Mouse (Mus musculus) regulatory T cell (primary cell): ENCODE data around the gene Focad.

Source experiments
- in situ Hi-C: fragments of 300-600 bp; cut with MboI, MseI; formaldehyde crosslinking; loops from one replicate; pipeline ENCODE4 v1.15.1; 2025; ENCODE audit warnings: high pct_unique_total_duplicates

The Focad gene

GRCm38 (mm10) chr4:88155490-88156160 is 61.2 kb downstream of the Focad start:
- in situ Hi-C loops = no loop called here

DNA sequence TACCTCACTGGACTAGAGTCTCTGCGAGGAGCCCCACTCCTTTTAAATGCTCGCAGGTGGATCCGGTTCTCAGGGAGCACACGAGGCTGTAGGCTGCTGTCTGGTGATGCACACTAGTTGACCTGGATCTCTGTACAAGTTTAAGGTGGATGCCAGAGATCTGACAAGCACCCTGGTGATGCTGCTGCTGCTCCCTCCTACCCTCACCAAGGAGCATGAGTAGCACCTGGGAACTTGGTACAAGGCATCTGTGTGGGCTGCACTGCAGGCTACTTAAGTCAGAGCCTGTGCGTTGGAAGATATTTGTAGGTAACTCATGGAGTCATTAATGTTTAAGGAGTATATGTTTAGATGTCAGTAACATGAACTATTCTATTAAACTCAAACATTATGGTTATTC is 62.5 kb downstream of the Focad start:
- in situ Hi-C loops = no loop called here

DNA sequence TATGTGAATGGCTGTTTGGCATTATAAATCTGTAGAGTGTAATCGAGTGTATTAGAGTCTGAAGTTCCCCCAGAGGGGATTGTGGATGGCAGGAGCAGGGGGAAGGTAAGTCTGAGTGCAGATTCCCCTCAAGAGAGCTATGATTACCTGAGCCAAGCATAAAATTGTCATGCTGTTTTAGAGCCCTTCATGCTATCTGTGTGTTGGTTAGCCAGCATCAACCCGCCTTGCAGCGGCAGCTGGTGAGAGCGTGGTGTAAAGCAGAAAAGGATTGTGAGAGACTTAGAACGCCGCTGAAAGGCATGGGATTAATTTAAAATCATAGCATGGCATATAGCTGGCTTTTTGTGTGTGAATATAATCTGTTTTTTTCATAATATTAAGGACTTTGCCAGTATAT is 63.2 kb downstream of the Focad start:
- in situ Hi-C loops = no loop called here

GRCm38 (mm10) chr4:88159256-88159655 is 64.8 kb downstream of the Focad start:
- in situ Hi-C loops = no loop called here

GRCm38 (mm10) chr4:88159700-88160099 is 65.3 kb downstream of the Focad start:
- in situ Hi-C loops = no loop called here

DNA sequence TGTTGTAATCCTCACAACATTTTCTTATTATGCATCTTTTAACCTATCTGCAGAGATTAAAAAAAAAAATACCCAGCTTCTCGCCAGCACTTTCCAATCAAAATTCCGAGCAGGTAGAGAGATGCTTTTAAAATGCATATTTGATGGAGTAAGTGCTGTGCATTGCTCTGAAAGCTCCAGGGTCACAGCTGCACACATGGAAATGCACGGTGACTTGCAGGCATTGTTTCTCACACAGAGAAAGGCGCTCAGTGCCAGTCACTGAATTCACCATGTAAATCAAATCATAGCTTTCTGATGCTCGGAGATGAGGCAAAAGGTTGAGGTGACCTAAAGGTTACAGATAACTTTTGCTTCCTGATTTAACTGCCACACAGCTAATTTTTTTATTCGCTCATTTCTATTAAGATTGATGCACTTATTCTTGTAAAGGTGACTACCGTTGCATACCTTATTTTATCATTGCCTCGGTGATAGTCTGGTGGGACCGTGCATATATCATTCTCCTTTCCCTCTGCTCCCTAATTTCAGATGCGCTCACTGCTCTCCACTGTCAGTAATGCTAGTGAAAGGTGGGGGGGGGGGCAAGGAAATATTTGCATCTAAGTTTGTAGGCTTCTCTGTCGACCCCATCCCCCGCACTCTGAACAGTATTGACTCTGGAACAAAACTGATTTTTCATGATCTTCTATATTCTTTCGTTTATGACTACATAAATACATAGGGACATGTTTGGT is 69.2 kb downstream of the Focad start:
- in situ Hi-C loops = no loop called here

GRCm38 (mm10) chr4:88167008-88167862 is 72.8 kb downstream of the Focad start:
- in situ Hi-C loops = no loop called here

DNA sequence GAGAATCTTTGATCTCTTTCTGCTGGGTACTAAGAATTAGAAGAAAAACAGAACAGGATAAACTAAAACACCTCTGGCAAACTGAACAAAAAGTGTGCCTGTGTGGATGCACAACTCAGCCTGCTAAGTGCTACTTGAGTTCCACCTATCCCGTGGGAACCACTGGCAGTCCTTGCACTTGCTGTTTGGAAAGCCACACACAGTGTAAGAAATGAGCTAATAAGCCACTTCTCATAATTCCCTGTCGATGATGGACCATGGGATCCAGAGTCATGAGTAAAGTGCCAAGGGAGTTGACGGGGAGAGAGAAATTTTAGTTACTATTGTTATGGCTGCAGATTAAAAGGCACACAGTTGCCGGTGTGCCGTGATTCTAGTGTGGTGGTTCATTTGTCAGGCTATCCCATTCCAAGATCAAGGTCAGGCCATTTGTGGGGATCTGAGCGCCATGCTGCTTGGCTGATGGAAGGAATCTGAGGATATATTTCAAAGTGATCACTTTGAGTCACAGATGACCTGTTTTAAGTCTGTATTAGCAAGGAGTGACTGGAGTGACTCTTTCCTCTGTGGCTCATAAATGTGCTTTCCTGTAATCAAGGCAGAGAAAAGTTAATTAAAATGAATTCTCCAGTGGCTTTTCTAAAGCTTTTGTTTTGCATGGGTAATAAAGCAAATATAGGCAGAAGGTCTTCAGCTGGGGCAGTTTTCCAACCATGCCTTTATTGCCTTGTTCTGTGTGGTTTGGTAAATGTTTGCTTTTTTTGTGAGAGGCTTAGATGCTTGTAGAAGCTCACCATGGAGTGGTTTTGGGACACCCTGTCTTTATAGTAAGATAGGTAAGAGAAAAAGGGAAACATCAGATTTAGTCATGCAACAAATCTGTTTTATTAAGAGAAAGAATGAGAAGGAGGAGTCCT is 80.9 kb downstream of the Focad start:
- in situ Hi-C loops = loop anchor here (5.0 kb wide), 1 partner anchor 48 kb away; no protein-coding TSS in a partner anchor

GRCm38 (mm10) chr4:88179296-88179695 is 84.9 kb downstream of the Focad start:
- in situ Hi-C loops = loop anchor here (5.0 kb wide), 1 partner anchor 52 kb away; no protein-coding TSS in a partner anchor

- in situ Hi-C loops = no loop called here
These were observed 89.9 kb downstream of the Focad start for GRCm38 (mm10) chr4:88184293-88184692.

DNA sequence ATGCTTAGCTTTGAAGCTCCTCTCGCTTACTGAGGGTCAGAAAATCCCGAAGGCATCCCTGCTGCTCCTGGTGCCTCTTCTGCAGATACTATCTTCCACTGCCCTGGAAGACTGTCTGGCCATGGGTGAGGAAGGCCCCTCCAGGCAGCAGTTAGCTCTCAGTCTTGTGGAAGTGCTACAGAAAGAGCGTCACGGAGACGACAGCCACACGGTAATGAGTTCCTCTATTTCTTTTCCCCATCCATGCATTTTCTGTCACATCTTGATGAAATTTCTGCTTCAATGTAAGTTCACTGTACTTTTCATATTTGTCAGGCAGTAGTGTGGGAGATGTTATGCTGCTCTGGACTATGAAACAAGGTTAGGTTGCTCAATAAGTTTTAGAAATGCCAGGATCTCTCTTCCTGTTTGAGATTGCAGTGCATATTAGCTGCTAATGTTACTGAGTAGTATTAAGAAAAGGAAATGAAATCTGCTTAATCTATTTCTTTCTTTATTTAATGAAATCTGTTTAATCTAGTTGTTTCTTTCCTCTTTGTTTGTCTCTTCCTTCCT is 91.5 kb downstream of the Focad start:
- in situ Hi-C loops = no loop called here

DNA sequence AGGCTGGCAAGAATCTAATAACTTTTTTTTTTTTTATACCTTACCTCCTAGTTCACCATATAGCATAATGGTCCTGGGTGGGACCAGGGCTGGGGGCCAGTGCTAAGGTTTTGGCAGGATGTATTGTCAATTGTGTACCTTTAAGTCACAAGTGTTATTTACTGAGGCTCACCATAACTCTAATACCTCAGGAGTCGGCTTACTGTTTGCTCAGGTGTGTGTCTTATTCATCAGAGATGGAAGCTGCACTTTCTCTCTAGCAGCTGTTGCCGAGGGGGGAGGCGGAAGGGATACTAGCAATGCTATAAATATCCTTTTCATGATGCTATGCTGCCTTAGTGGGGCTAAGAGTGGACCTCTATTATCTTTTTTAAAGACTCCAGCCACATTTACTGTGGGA is 93.2 kb downstream of the Focad start:
- in situ Hi-C loops = no loop called here

DNA sequence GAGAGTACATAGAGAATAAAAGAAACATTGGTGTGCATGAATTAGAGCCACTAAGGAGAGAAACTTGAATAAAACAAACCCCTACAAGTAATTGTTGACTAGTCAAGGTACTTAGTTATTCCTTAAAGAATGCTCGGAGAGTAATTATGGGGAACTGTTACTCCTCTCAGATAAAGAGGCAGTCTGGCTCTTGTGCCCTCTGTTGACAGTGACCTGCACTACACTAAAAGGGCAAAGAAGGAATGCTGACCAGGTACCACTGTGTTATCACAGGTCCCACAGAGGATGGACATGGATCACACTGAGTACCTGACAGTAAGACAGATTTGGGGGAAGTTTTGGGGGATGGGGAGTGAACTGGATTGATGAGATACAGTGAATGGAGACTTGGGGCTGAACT is 95.1 kb downstream of the Focad start:
- in situ Hi-C loops = no loop called here

DNA sequence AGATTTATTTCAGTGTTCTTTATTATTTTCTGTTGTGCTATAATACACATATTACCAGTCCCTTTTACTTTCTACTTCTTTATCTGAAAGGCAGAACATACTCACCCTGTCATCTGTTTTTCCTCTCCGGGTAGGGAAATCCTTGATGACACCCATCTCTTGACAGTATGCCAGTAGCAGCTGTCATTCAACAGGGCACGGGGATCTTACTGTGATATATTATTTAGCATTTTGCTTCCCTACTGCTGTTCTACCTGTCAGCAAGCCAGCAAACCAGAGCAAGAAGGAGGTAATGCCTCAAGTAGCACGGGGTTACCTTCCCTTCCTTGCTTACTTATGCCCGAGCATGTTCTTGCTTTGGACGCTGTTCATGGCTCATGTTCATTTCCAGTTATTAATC is 99.8 kb downstream of the Focad start:
- in situ Hi-C loops = no loop called here

DNA sequence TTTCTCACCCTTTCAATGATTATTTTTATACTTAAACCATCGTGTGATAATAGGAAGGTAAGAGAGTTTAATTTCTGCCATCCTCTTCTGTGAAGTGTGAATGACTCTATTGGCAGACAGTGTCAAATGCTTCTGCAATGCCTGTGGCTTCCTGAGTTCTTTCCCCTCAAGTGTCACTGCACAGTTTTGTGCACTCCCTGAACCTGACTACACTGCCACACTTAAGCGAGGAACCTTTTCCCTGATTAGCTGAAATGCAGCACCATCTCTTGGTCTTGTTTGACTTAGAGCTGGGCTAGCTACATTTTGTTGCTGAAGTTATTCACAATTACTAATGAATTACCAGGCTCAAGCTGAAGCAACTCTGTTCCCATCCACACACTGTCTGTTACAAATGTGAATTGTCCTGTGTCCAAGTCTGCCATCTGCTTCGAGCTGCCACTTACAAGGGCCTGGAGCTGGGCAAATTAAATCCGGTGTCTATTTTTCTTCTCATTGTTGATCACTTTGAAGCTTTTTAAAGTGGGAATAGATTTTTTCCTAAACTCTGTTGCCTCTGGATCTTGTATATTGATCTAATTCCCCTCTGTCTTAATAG is 101.6 kb downstream of the Focad start:
- in situ Hi-C loops = no loop called here

DNA sequence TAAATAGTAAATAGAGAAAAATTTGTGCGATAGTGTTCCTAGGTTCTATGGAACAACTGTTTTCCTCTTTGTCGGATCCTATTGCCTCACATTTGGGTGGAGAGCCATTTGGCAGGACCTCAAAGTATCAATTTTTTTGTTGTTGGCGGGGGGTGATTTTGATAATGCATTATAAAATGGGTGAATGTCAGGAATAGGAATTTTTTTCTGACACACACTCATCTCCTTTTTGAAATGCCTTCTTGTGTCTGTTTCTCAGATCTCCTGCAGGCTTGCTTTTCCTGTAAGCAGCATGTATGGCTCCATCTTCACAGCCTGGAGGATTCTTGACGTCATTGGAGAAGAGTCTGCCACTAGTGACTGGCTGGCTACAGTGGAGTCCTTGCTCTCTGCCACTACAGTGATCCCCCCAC is 102.1 kb downstream of the Focad start:
- in situ Hi-C loops = no loop called here

GRCm38 (mm10) chr4:88197244-88197643 is 102.8 kb downstream of the Focad start:
- in situ Hi-C loops = no loop called here

- in situ Hi-C loops = no loop called here
These were observed 104.8 kb downstream of the Focad start for GRCm38 (mm10) chr4:88199186-88199585.

GRCm38 (mm10) chr4:88201047-88201446 is 106.6 kb downstream of the Focad start:
- in situ Hi-C loops = no loop called here

- in situ Hi-C loops = no loop called here
These were observed 114.2 kb downstream of the Focad start for GRCm38 (mm10) chr4:88208676-88209075.
